In the genomic region with DNA sequence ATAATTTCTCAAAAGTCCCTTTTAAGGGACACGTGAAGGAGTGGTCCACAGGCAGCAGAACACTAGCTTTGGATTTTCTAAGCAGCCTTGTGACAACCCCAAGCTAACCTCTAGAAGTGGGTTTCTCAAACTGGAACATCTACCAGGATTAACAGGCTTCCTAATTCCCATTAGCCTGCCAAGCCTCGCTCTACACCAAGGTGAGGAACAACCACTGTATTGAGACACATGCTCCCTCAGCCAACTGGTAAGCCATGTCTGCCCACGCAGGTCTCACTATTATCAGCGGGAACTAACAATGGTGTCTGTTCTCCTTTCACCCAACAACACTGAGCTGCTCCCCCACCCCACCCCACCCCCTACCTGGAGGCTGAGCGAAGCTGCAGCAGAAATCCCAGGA, we compare ENCODE assay signal across 15 mouse cellular contexts. TPM values are rescaled to one million over a fixed set of nuclear protein-coding genes. Genes with fewer than 3 reads are reported as not detected.
DNase-seq lines count a peak whose midpoint lies in the region.
"Had no signal": no experiment of that assay in that cellular context is flagged by ENCODE, and none has a peak within 500 bp of the region (broad histone marks: within the 10 kb centered on the region; RNA-seq: fewer than 3 reads in every experiment).

No protein-coding gene starts in this region.

- peak; percentile 96 for DNase-seq in fat pad, adult 2 months (ENCODE audit: extremely low read depth, low read depth, low spot score)
- DNase-seq in gonadal fat pad, adult 2 months (ENCODE audit: low read depth) = peak; percentile 94
- no peak for DNase-seq in frontal cortex, adult 2 months (ENCODE audit: extremely low spot score in 1 of 2, low spot score in 1 of 2)
- no peak for DNase-seq in spleen, adult 18-20 months
- DNase-seq: adrenal gland, adult 2 months; adrenal gland, adult 8-10 months; adrenal gland, postnatal 10 days; adrenal gland, postnatal 14 days; adrenal gland, postnatal 25 days; adrenal gland, postnatal 36 days; B cell, adult 2 months; cerebellum, adult 11 months; cerebellum, adult 11-12 months; cerebellum, adult 18-20 months had no signal

RNA-seq across cellular contexts. Expression of gene Thbs1, which starts 30.1 kb away (rescaled TPM):
- 10.5 and 11.7 TPM in 2 replicates for polyA plus RNA-seq in gonadal fat pad, adult 2 months (2012; rRNA removed)
- 0.71 and 1.1 TPM in 2 replicates for polyA plus RNA-seq in frontal cortex, adult 2 months (2012; rRNA removed)
- polyA plus RNA-seq: activated CD4-positive, CD25-positive, alpha-beta regulatory T cell, adult 4 months had no signal

Comparison
In these comparisons a context has a peak if more than half of its experiments do, and no peak if none do; other contexts are left out.
1. DNase-seq: peak in fat pad, adult 2 months (single experiment) and gonadal fat pad, adult 2 months (single experiment); none in frontal cortex, adult 2 months (0 of 2) and spleen, adult 18-20 months (0 of 2).